Mouse (Mus musculus) kidney, postnatal 10 days (tissue): ENCODE data around the gene Pcx.
A peak's percentile ranks its signal among the peaks of the same experiment; 100 is the strongest.
"Not testable (repeated sequence)": the region's sequence is repeated elsewhere in the genome, so short reads cannot be mapped to it uniquely, and the experiment has no call there.

ENCODE experiments used
- DNase-seq: peaks from one replicate; pipeline ENCODE4 v3.0.0; 2021; ENCODE audit warnings: mixed read lengths

Gene Pcx

GRCm38 (mm10) chr19:4555086-4555485 lies 44.8 kb downstream of the Pcx start:
- DNase-seq, result no peak

GRCm38 (mm10) chr19:4556787-4557186 lies 46.5 kb downstream of the Pcx start:
- no peak for DNase-seq

DNA sequence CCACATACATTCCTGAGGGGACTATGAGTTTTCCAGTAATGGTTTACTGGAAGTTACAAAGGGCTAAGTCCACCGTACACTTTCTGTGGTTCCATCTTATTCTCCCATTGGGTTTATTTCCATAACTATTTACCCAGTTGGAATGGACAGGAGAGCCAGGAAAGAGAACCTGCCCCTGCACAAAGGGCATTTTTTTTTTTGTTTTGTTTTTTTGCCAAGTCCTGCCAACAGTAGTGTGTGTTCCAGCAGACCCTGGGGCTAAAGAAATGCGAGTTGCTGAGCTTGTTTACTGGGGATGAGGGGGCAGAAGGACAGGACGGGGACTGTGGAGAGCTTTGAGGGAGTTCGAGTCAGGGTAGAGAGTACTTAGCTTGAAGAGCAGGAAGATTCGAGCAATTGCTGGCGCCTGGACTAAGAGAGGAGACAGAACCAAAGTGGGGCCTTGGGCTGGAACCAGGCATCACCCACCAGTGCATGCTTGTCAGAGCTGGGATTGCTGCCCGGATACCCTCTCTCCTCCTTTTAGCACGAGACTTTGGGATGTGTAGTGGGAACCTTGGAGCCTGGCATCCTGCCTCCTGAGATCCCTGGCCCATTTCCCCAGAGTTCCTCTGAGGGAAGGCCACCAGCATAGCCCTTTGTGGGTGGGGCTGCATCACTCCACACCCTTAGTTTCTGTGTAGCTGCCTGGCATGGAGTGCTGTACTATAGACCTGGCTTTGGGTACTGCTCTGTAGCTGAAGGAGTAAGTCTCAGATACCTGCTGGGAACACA lies 47.7 kb downstream of the Pcx start:
- DNase-seq, result peak; percentile 68

DNA sequence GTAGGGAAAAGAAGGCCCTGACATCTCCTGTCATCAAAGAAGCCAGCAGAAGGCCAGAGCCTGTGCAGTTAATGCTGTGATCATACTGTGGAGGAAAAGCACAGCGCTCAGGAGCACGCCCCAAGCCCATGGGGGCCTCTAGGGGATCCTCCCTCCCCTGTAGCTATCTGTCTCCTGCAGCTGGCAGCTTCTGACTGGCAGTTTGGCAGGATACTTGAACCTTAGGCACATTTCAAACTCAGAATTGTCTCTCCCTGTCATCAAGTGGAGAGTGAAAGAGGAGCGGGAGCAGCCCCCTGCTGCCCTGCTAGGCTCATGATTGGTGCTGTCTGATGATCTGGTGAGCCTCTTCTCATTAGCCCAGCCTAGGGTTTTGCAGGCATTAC lies 48.3 kb downstream of the Pcx start:
- no peak for DNase-seq

DNA sequence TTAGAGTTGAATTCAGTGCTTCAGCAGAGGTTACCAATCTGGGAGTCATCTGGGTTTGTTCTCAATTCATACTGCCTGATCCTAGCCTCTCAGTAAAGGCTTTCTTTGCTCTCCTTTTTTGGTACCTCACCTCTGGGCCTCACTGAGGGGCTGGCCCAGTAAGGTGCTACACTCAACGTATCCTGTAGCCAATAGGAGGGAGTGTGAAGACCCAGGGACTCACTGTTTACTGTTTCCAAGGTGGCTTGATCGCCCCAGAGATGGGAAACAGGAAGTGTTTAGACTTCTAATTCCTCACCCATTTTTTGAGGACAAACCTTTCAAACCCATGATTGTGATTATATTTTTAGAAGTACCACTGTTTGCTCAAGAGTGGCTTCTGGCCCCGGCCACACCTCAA lies 48.7 kb downstream of the Pcx start:
- DNase-seq, result no peak

DNA sequence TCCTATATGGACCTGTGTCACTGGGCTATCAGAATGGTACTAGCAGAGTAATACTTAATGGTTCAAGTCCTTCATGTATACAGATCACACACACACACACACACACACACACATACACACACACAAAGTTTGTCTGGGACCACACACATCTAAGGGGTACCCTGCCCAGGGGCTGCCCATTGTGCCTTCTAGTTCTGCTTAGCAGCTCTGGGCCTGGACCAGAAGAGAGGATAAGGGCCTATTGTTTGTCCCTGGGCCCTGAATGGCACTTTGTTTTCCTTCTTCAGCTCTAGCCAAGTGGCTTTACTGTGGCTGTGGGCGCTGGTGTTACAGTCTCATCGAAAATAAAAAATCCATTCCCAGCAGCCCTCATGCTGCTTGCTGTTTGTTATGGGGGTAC lies 49.3 kb downstream of the Pcx start:
- DNase-seq, result no peak

DNA sequence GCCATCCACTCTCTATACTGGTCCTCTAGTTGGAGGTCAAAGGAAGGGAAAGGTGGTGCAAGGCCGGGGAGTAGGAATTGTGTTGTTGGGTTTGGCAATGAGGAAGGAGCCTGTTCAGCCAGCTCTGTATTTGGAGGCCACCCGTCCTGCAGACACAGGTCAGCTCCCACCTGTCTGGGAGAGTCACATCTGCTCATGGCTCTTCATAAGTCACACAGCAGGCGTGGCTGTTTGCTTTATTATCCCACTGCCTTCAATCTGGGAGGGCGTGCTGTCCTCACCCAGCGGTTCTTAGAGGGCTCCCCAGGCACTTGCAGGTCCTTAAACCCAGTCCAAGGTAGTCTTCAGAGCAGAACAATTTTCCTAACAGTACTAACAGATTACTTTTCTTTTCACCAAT lies 49.9 kb downstream of the Pcx start:
- no peak for DNase-seq

GRCm38 (mm10) chr19:4565678-4566077 lies 55.4 kb downstream of the Pcx start:
- DNase-seq, result no peak

DNA sequence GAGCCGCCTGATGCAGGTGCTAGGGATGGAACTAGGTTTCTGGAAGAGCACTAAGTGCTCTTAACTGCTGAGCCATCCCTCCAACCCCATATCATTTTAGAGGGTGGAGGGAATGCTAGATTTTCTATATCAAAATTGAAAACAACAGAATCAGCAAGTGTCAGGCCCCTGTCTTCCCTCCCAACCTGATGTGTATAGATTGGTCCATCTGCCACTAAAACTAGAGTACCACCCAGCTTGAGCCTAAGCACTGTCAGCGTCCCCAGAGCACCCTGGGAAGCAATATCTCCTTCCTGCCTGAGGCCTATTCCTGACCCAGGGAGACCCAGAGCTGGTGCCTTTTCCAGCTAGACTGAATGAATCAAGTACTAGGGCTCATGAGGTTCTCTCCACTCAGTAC lies 56.6 kb downstream of the Pcx start:
- DNase-seq, result no peak

DNA sequence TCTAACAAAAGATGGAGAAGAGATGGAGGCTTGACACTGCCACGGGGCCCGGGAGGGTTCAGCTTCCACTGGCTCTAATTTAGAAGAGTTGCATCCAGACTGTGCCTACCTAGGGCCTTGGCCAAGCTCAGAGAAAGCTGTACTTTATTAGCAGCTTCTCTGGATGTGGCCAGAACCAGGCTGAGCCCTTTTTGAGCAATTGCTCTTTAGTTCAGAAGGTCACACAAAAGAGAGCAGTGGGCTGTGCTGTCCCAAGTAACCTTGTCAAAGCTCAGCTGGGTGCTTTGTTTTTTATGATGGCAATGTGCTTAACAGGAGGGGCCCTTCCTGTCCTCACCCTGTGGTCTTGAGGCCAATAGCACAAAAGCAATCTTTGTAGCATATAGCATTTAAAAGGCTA lies 57.4 kb downstream of the Pcx start:
- DNase-seq, result no peak

DNA sequence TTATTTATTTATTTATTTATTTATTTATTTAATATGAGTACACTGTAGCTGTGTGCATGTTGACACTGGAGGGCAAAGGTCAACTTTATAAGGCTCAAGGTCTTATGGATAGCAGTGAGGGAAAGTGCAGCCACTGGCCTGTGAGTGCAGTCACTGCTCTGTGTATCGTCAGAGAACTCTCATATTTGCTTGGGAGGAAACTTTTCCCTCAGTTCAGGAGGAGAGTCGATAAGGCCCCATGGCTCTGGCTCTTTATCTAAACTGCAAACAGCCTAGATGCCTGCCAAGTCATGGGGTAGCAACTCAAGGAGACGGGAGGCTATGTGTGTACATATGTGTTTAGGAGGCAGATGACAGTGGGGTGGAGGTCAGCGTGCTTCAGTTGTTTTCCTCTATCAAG lies 58.6 kb downstream of the Pcx start:
- no peak for DNase-seq

GRCm38 (mm10) chr19:4569356-4570236 lies 59.3 kb downstream of the Pcx start:
- DNase-seq, result no peak

DNA sequence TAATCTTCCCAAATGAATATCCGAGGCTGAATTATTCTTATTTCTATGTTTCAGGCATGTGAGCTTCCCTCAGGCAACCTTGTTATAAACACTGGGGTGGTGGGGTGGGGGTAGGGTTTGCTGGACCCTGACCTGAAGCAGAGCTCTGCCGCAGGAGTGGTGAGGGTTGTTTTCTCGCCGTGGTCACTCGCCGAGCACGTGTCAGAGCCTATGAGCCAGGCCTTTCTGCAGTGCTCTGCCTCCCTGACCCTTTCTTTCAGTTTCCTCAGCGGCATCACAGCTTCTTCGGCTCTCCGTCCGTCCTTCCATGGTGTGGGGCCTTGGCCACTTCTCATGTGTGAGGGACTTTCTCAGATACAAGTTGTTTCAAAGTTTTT lies 60.0 kb downstream of the Pcx start:
- DNase-seq, result peak; percentile 68

GRCm38 (mm10) chr19:4570815-4571214 lies 60.5 kb downstream of the Pcx start:
- DNase-seq, result no peak

DNA sequence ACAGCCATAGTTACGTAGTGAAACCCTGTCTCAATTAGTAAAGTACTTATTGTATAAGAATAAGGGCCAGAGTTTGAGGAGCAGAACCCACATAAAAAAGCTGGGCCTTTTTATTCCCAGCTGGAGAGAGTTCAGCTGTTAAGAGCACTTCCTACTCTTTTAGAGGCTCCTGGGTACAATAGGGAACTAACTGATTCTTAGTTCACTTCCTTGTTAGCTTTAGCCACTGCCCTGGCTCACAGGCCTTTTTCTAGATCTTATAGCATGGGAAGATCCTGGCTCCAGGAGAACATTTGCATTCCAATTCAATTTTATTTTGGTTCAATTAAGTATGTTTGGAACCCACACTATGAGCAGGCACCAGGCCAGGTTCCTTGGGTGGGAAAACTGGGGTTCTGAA lies 61.4 kb downstream of the Pcx start:
- no peak for DNase-seq

- DNase-seq, result no peak
These were observed 61.8 kb downstream of the Pcx start for GRCm38 (mm10) chr19:4572061-4572460.

DNA sequence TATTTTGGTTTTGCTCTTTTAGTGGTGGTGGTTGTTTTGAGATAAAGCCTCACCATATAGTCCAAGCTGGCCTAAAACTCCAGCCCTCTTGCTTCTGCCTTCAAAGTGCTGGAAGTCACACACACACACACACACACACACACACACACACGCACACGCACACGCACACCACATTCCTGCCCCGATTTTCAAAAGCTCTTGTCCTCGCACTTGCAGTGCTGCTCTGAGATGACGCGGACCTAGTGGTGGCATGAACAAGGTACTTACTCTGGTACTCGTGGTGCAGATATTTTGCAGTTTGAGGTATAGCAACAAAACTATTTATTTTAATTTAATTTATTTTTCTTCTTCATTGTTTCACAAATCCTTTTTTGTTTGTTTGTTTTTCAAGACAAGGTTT lies 62.2 kb downstream of the Pcx start:
- no peak for DNase-seq

DNA sequence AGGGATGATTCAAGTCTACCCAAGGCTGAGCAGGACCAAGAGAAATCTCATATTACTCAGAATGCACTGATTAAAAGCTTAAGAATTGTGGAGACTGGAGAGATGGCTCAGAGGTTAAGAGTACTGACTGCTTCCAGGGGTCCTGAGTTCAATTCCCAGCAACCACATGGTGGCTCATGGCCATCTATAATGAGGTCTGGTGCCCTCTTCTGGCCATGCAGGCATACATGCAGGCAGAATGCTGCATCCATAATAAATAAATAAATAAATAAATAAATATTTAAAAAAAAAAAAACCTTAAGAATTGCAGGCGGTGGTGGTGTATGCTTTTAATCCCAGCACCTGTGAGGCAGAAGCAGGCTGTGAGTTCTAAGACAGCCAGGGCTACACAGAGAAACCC lies 63.0 kb downstream of the Pcx start:
- DNase-seq, result no peak

DNA sequence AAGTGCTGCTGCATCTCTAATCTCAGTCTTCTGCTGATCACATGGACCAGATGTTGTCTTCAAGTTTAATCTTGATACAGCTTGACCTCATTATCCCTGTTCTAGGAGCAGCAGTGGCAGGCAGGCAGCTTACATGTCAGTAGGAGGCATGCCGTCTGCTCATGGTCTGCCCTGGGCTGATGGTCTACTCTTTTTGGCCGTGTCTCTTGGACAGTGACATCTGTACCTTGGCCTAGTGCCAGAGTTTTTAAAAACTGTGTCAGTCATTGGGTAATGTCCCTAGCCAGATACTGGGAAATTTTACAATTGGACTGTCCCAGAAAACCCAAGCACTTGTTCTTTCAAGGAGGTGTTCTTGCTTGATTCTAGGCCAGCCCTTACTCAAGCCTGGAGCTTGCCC lies 68.5 kb downstream of the Pcx start:
- peak; percentile 41 for DNase-seq

DNA sequence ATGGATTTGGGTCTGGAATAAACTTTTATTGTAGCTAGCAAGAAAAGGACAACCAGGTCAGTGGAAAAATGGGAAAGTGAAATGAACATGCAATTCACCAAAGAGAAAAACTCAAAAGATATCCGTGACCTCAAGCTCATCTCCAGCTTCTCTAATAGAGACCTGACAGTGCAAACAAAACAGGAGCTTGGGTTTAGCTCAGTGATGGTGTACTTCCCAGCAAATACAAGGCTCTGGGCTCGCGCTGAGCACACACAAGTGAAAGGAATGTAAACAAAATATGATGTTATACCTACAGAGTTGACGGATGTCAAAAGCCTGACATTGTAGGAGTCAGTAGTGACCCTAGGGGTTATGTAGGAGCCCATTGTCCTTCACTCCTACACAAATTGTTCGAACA lies 69.0 kb downstream of the Pcx start:
- no peak for DNase-seq

GRCm38 (mm10) chr19:4583856-4584255 lies 73.6 kb downstream of the Pcx start:
- DNase-seq, result no peak

DNA sequence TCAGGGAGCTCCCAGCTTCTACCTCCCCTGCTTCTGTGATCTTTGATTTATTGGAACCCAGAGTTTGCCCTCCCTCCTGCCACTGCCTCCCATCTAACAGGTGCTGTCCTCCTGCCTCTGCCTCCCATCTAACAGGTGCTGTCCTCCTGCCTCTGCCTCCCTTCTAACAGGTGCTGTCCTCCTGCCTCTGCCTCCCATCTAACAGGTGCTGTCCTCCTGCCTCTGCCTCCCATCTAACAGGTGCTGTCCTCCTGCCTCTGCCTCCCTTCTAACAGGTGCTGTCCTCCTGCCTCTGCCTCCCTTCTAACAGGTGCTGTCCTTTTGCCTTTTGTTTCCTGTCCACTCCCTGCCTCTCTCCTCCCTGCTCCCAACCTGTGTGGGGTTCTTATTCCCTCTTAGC lies 76.5 kb downstream of the Pcx start:
- DNase-seq, result not testable (repeated sequence)

GRCm38 (mm10) chr19:4587426-4587825 lies 77.2 kb downstream of the Pcx start:
- DNase-seq, result no peak

- DNase-seq, result no peak
These were observed 78.2 kb downstream of the Pcx start for GRCm38 (mm10) chr19:4588430-4588829.
